Mouse (Mus musculus) neural tube, embryonic 15.5 days (tissue): ENCODE results near the gene Mef2a. TPM values are rescaled to one million over a fixed set of nuclear protein-coding genes. Genes with fewer than 3 reads are reported as not detected.

Experiments
- ATAC-seq: fragments of 200-750 bp; cut with Nextera tagmentation; 2 replicates; pipeline ENCODE4 v1.8.0; 2017; ENCODE audit warnings: mild to moderate bottlenecking, moderate TSS enrichment, moderate library complexity; ENCODE audit not compliant: low FRiP score
- H3K27ac ChIP-seq: fragments of 300-500 bp; sonication (generic); replicated peaks from 2 replicates; pipeline ENCODE4 v1.5.1; 2015; ENCODE audit warnings: mild to moderate bottlenecking, inconsistent platforms
- H3K27me3 ChIP-seq: fragments of 300-500 bp; sonication (generic); replicated peaks from 2 replicates; pipeline ENCODE4 v1.6.1; 2015; ENCODE audit warnings: inconsistent platforms
- H3K36me3 ChIP-seq: fragments of 300-500 bp; sonication (generic); 2 replicates; pipeline ENCODE4 v1.6.1; 2015; ENCODE audit warnings: inconsistent platforms
- H3K4me1 ChIP-seq: fragments of 300-500 bp; sonication (generic); 2 replicates; pipeline ENCODE4 v1.6.1; 2015; ENCODE audit warnings: inconsistent platforms
- H3K4me2 ChIP-seq: fragments of 300-500 bp; sonication (generic); 2 replicates; pipeline ENCODE4 v1.6.1; 2015; ENCODE audit warnings: inconsistent platforms, mild to moderate bottlenecking, moderate library complexity
- H3K4me3 ChIP-seq: fragments of 300-500 bp; sonication (generic); replicated peaks from 2 replicates; pipeline ENCODE4 v1.5.1; 2015; ENCODE audit warnings: mild to moderate bottlenecking, inconsistent platforms
- H3K9ac ChIP-seq: fragments of 300-500 bp; sonication (generic); replicated peaks from 2 replicates; pipeline ENCODE4 v1.6.1; 2015; ENCODE audit warnings: mild to moderate bottlenecking, inconsistent platforms
- H3K9me3 ChIP-seq: fragments of 300-500 bp; sonication (generic); replicated peaks from 2 replicates; pipeline ENCODE4 v1.6.1; 2016; ENCODE audit warnings: inconsistent platforms
- WGBS: fragments of 180-500 bp; shearing (Covaris S2); methylation state at CpG from one replicate; pipeline ENCODE4 v1.1.7; 2015; ENCODE audit warnings: mixed read lengths; 5-methylcytosine and 5-hydroxymethylcytosine counted together
- polyA plus RNA-seq: library from polyadenylated mRNA; unstranded; fragments of >200 nt; fragmentation: Nextera tagmentation; extraction: Ambion mirVana; gene quantifications from 2 replicates; pipeline ENCODE4 v1.2.1, GENCODE M21; 2015

The Mef2a gene
- polyA plus RNA-seq, 1 experiment from 2014 or later: 30.1 TPM

DNA sequence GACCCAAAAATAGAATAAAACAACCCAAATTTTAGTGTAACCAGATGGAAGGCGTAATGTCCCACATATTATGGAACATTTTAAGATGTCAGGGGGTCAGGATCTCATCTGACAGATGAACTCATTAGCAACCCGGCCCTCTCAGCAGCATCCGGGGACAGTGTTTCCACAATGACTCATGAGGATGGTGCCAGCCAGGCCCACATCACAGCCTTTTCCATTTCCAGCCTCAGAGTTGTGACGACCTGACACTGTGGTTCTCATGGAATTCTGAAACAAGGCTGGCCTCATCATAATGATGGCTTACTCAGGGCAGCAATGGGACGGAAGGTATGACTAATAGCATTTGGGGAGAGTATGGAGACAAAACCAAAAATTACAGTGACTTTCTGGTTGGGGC, 18.1 kb upstream of the Mef2a start:
- no peak overlapping the region for H3K27ac ChIP-seq
- no peaks in the 10 kb centered on the region for H3K4me1 ChIP-seq
- no peak overlapping the region for H3K9ac ChIP-seq
- no peak overlapping the region for H3K4me2 ChIP-seq
- no peaks in the 10 kb centered on the region for H3K36me3 ChIP-seq
- no peaks in the 10 kb centered on the region for H3K9me3 ChIP-seq
- no peak for ATAC-seq
- H3K27me3 ChIP-seq: no peaks in the 10 kb centered on the region
- H3K4me3 ChIP-seq: no peak overlapping the region
- WGBS: 78% methylated on average over 5 of the region's 5 CpGs

DNA sequence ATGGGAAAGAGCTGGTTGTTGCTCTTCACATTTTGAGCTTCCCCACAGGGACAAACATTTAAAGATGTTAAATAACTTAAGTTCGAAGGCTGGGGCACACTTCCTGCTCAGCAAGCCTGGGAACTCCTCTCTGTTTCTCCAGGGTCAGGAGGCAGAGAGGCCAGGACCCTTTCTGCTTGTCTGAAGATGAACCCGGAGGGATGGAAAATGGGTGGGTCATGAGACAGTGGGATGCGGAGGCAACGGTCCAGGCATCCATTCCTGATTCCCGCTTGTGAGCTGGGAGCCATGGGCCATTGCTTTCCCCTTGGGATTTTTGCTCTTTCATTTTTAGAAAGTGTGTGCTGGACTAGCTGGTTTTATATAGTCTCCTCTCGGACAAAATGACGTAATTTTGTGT, 17.4 kb upstream of the Mef2a start:
- Histone ChIP-seq H3K27me3 (no peaks in the 10 kb centered on the region), H3K27ac (no peak overlapping the region), H3K9ac (no peak overlapping the region), H3K9me3 (no peaks in the 10 kb centered on the region), H3K4me2 (no peak overlapping the region), H3K4me1 (no peaks in the 10 kb centered on the region), H3K4me3 (no peak overlapping the region), H3K36me3 (no peaks in the 10 kb centered on the region)
- no peak for ATAC-seq
- 73% methylated on average over 7 of the region's 7 CpGs for WGBS

DNA sequence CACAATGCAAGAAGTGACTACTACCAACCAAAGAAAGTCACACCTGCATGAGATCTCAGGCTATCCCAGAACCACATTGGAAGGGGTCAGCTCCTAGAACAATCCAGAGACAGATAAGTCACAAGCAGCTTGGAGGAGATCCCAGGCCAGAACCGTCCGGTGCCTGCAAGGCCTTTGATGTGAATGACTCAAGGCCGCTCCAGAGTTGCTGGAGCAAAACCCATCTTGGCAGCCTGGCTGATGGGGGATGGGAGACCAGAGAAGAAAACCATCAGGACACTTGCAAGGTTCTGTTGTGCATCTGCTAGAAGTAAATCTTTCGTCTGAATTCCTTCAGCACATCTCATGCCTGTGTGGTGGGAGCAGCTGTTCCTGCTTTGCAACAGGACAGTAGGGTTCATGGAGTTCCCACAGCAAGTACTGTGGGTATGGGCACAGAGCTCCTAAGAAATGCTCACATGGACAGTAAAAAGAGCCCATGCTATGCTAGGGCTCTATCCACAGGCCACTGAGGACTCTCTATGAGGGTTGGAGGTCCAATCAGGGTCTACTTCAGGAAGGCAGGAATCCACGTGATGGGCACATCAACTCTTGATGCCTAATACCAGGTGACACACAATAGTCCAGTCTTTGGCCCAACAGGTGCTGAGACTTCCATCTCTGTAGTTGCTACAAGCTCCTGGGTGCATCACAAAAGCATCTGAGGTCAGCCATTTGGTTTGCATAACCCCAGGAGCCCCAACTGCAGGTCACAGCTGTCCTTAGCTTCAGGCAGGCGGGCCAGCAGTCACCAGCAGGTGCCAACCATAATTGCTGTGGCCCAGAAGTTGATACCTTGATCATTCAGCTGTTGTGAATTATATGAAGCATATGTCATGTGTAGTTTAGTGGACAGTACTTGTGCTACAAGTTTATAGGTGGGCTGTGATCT, 12.5 kb upstream of the Mef2a start:
- Histone ChIP-seq H3K9me3 (no peaks in the 10 kb centered on the region), H3K4me1 (no peaks in the 10 kb centered on the region), H3K36me3 (no peaks in the 10 kb centered on the region), H3K9ac (no peak overlapping the region), H3K27me3 (no peaks in the 10 kb centered on the region), H3K4me3 (no peak overlapping the region), H3K27ac (no peak overlapping the region), H3K4me2 (no peak overlapping the region)
- WGBS: 82% methylated on average over 6 of the region's 6 CpGs
- ATAC-seq: no peak

DNA sequence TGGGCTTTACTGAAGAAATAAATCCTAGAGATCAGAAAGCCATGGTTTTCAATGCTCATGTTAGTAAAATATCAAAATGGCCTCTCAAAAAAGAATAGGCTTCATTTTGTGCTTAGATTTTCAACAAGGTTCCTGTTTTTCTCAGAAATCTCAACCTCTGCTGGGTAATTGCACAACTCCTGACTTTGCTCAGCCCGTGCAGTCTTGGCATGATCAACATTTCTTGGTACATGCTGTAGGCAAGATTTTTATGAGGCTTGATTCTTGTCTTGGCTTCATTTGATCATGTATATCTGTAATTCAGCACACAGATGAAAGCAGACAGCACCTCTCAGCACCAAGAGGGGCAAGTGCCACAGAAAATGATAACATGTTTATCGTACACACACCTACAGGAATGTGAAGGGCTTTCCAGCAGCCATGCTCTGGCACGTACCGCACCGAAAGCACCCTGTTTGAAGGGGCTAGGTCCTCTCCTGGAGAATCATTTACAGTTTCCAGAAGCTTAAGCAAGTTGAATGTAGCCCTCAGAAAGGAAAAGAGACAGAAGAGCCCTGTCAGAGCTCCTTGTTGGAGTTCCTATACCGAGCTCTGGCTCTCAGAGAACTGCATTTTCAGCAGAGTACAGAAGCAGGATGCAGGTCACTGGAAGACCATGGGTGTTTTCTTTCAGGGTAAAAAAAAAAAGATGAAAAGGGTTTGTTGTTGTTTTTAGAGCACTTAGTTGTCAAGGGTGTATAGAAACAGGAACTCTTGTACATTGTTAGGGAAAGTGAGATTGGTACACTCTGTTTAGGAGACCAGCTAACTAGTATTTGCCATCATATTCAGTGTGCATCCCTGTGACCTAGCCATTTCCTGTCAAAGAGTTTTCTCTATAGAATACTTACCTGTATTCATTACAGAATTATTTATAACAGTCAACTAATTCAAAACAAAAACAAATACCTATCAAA, 7.8 kb upstream of the Mef2a start:
- H3K27ac ChIP-seq: no peak overlapping the region
- no peak for ATAC-seq
- 93% methylated on average over 6 of the region's 6 CpGs for WGBS
- no peaks in the 10 kb centered on the region for H3K36me3 ChIP-seq
- no peak overlapping the region for H3K4me2 ChIP-seq
- H3K4me1 ChIP-seq: no peaks in the 10 kb centered on the region
- no peaks in the 10 kb centered on the region for H3K27me3 ChIP-seq
- H3K9me3 ChIP-seq: no peaks in the 10 kb centered on the region
- H3K4me3 ChIP-seq: no peak overlapping the region
- H3K9ac ChIP-seq: no peak overlapping the region

DNA sequence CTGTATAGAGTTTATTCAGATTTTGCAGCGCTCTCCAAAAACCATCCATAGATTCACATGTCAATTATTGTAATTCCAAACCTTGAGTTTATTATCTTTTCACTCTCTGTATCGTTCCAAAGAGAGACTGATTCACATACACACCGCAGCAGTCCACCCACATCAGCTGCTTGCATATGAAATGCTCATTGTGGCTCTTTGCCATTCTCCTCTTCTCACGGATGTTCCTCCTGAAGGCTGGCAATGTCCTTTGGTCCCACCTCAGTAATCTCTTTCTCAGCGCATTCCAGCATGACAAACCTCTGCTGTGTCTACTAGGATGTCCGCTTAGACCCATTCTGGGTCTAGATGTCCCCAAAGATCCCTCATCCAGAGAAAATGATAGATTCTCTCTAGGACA, 4.1 kb upstream of the Mef2a start:
- H3K9ac ChIP-seq: no peak overlapping the region
- no peaks in the 10 kb centered on the region for H3K9me3 ChIP-seq
- H3K4me1 ChIP-seq: peaks cover 10% of the 10 kb centered on the region
- H3K4me2 ChIP-seq: no peak overlapping the region
- H3K27me3 ChIP-seq: no peaks in the 10 kb centered on the region
- no peak overlapping the region for H3K4me3 ChIP-seq
- no peak overlapping the region for H3K27ac ChIP-seq
- ATAC-seq: no peak
- 89% methylated on average over 6 of the region's 6 CpGs for WGBS
- H3K36me3 ChIP-seq: no peaks in the 10 kb centered on the region

DNA sequence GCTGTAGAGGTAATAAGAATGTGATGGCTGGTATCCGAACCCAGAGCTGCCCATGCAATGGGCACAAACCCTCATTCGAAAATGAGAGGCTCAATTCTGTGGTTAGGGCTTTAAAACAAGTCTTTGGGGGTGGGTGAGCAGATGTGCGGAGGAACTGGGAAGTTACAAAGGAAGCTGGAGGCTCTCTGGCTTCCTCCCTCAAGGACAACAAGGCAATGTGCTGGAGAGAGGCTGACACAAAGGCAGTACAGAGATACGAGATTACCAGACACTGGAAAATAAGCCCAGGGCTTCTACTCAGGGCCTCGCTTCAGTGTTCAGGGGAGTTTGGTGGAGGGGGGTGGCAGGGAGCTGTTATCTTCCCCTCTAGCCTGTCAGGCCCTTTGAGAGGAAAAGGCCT, 1.3 kb upstream of the Mef2a start:
- Histone ChIP-seq H3K9me3 (no peaks in the 10 kb centered on the region), H3K27me3 (no peaks in the 10 kb centered on the region), H3K4me1 (peaks cover 21% of the 10 kb centered on the region), H3K9ac (no peak overlapping the region), H3K36me3 (no peaks in the 10 kb centered on the region), H3K4me2 (peak overlapping the region; percentile 97), H3K27ac (peak overlapping the region; percentile 100), H3K4me3 (peak overlapping the region; percentile 77)
- WGBS: 42% methylated on average over 5 of the region's 5 CpGs
- ATAC-seq: no peak

DNA sequence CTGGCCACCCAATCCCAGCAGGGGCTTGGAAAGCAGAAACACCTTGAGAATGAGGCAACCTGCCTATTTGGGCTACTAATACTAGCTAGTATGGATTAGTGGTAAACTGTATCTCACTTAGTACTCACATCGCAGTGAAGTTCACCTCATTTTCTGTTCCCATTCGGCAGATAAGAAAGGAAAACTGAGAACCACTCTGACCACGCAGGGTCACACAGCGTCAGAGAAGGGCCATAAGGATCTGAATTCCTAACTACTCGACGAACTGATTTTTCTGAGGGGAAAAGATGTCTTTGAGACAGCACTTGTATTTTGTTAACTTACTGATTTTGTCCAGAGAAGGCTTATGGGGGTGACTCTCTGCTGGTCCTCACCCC, 914 bp upstream of the Mef2a start:
- Histone ChIP-seq H3K27me3 (no peaks in the 10 kb centered on the region), H3K36me3 (no peaks in the 10 kb centered on the region), H3K27ac (peak overlapping the region; percentile 100), H3K4me1 (peaks cover 21% of the 10 kb centered on the region), H3K9ac (peak overlapping the region; percentile 96), H3K9me3 (no peaks in the 10 kb centered on the region), H3K4me3 (peak overlapping the region; percentile 77), H3K4me2 (peak overlapping the region; percentile 97)
- ATAC-seq: no peak
- WGBS: 31% methylated on average over 6 of the region's 6 CpGs

DNA sequence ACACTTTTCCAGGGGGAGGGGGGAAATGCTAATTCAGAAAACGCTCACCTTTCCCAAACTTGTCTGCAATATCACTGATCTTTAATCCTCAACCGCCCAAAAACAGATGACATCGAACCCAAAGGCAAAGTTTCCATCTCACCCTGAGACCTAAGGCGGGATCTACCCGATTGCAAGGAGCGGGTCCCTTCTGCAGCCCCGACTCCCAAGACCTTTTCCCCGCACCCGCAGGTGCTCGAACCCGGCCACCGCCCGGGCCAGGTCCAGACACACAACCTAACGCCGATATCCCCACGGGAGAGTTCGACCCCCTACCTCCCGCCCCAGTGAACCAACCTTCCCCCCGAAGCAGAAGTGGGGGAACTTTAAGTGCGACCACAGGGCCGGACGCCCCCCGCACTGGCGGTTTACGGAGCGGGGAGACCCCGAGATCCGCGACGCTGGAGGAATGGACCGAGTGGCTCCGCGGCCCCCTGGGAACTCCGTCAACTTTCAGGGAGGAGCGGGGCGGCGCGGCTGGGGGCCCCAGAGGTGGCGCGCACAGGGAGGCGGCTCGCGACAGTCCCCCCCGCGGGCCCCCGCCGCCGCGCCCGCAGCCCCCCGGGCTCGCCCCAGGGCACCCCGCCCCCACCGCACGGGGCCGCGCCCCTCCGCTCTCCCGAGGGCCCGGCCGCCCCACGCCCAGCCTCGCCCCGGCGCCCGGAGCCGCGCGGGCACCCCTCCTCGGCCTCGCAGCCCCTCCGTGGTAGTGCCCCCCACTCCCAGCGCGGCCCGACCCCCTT, 576 bp downstream of the Mef2a start:
- no peaks in the 10 kb centered on the region for H3K9me3 ChIP-seq
- peak overlapping the region; percentile 77 for H3K4me3 ChIP-seq
- ATAC-seq: peak; percentile 72
- no peaks in the 10 kb centered on the region for H3K27me3 ChIP-seq
- H3K4me2 ChIP-seq: peak overlapping the region; percentile 97
- H3K9ac ChIP-seq: peak overlapping the region; percentile 96
- whole genome bisulfite sequencing: 0% methylated on average over 35 of the region's 75 CpGs
- peaks cover 21% of the 10 kb centered on the region for H3K4me1 ChIP-seq
- no peaks in the 10 kb centered on the region for H3K36me3 ChIP-seq
- H3K27ac ChIP-seq: peak overlapping the region; percentile 100

DNA sequence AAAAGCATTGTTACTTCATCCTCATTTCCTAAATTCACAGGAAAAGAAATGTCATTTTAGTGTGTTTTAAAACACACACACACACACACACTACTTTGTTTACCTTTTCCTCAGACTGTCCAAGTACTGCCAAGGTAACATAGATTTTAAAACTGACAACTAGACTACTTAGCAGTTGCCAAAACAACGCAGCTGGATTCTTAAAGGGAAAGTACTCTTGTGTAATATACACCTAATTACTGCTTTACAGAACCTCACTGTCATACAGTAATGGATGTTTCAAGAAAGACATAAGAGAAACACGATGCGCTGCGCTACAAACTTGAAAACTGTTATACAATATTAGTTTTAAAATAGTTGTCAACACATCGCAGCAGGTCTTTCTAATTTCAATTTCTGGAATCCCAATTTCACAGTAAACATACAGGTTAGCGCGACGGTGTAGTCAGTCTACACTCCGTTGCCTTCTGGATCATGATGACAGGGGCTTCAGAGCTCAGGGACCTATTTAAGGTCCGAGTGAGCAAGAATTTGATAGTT, 1.2 kb downstream of the Mef2a start:
- H3K9me3 ChIP-seq: no peaks in the 10 kb centered on the region
- whole genome bisulfite sequencing: 13% methylated on average over 10 of the region's 10 CpGs
- peaks cover 21% of the 10 kb centered on the region for H3K4me1 ChIP-seq
- peak overlapping the region; percentile 96 for H3K9ac ChIP-seq
- peak overlapping the region; percentile 100; the same call in 1 of the 2 replicates for H3K27ac ChIP-seq
- no peaks in the 10 kb centered on the region for H3K27me3 ChIP-seq
- peak overlapping the region; percentile 97 for H3K4me2 ChIP-seq
- H3K4me3 ChIP-seq: peak overlapping the region; percentile 77
- no peak for ATAC-seq
- no peaks in the 10 kb centered on the region for H3K36me3 ChIP-seq

DNA sequence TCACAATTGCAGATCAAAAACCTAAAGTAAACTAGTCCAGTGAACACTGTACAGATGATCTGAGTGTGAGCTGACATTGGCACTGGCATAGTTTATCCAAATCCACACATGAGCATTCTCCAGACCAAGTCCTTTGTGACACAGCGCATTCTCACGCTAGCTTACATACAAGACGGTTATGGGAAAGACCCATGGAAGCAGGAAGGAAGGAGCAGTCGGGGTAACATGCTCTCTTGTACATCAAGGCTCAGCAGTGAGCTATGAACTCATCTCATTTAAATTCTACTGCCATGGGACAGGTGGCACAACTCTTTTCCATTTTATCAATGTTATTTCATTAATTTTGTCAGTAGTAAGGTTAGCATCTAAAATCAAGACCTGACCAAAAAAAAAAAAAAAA, 3.0 kb downstream of the Mef2a start:
- Histone ChIP-seq H3K27me3 (no peaks in the 10 kb centered on the region), H3K27ac (no peak overlapping the region), H3K9ac (no peak overlapping the region), H3K9me3 (no peaks in the 10 kb centered on the region), H3K4me3 (no peak overlapping the region), H3K4me2 (no peak overlapping the region; the same call in 1 of the 2 replicates), H3K4me1 (peaks cover 21% of the 10 kb centered on the region), H3K36me3 (no peaks in the 10 kb centered on the region)
- 66% methylated on average over 4 of the region's 4 CpGs for WGBS
- ATAC-seq: no peak

DNA sequence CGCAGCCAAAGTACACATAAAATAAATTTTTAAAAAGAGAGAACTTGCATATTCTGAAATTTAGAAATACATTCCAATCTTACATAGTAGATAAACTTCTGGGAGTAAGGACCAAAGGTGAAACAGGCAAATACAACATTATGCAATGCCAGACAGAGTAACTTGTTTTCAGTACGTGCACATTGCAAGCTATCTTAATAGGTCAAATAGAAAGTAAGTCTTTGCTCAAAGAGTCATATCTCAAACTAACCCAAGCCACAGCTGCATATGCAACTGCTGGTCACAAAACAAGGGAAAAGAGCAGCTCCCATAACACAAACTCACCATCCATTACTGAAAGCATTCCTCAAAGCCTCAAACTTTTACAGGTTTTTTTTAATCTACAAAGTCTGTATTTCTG, 4.3 kb downstream of the Mef2a start:
- Histone ChIP-seq H3K9me3 (no peaks in the 10 kb centered on the region), H3K9ac (no peak overlapping the region), H3K4me1 (peaks cover 12% of the 10 kb centered on the region), H3K27me3 (no peaks in the 10 kb centered on the region), H3K36me3 (no peaks in the 10 kb centered on the region), H3K4me3 (no peak overlapping the region), H3K4me2 (no peak overlapping the region), H3K27ac (no peak overlapping the region)
- 92% methylated on average over 2 of the region's 2 CpGs for WGBS
- ATAC-seq: no peak
